Mouse (Mus musculus): ENCODE results near the gene Elmod3. TPM values are rescaled to one million over a fixed set of nuclear protein-coding genes. Genes with fewer than 3 reads are reported as not detected.
"Not testable (repeated sequence)": the region's sequence is repeated elsewhere in the genome, so short reads cannot be mapped to it uniquely, and the experiment has no call there.

The Elmod3 gene
- polyA plus RNA-seq, 1 experiment, result 40.2 TPM

GRCm38 (mm10) chr6:72534035-72534809 lies 64.0 kb downstream of the Elmod3 start:
- H3K4me3 ChIP-seq (ENCODE audit: control insufficient read depth, low read depth, low read length), result no peak overlapping the region
- H3K36me3 ChIP-seq (ENCODE audit: control insufficient read depth, insufficient read depth, low read length), result no peaks in the 10 kb centered on the region
- H3K4me1 ChIP-seq (ENCODE audit: control insufficient read depth, insufficient read depth, low read length), result peaks cover 10% of the 10 kb centered on the region
- peak; percentile 74; the same call in 1 of the 2 replicates for TF ChIP-seq CTCF (IDR thresholded peaks at IDR 0.05; ENCODE audit: control insufficient read depth, insufficient read depth, insufficient replicate concordance, low read depth, low read length)
- TF ChIP-seq POLR2A (IDR thresholded peaks at IDR 0.05; ENCODE audit: control insufficient read depth, low read depth, low read length), result no peak
- no peaks in the 10 kb centered on the region for H3K27me3 ChIP-seq (ENCODE audit: control insufficient read depth, insufficient read depth, low read length)
- H3K27ac ChIP-seq (ENCODE audit: control insufficient read depth, insufficient read depth, low read depth, low read length), result no peak overlapping the region

GRCm38 (mm10) chr6:72533555-72533954 lies 64.7 kb downstream of the Elmod3 start:
- not testable (repeated sequence) for H3K36me3 ChIP-seq (ENCODE audit: control insufficient read depth, insufficient read depth, low read length); H3K27me3 ChIP-seq (ENCODE audit: control insufficient read depth, insufficient read depth, low read length); H3K4me1 ChIP-seq (ENCODE audit: control insufficient read depth, insufficient read depth, low read length); H3K4me3 ChIP-seq (ENCODE audit: control insufficient read depth, low read depth, low read length); H3K27ac ChIP-seq (ENCODE audit: control insufficient read depth, insufficient read depth, low read depth, low read length)

GRCm38 (mm10) chr6:72532580-72532979 lies 65.6 kb downstream of the Elmod3 start:
- no peaks in the 10 kb centered on the region for H3K27me3 ChIP-seq (ENCODE audit: control insufficient read depth, insufficient read depth, low read length)
- H3K4me1 ChIP-seq (ENCODE audit: control insufficient read depth, insufficient read depth, low read length), result peaks cover 3% of the 10 kb centered on the region; the same call in 1 of the 2 replicates
- H3K4me3 ChIP-seq (ENCODE audit: control insufficient read depth, low read depth, low read length), result no peak overlapping the region
- no peaks in the 10 kb centered on the region for H3K36me3 ChIP-seq (ENCODE audit: control insufficient read depth, insufficient read depth, low read length)
- H3K27ac ChIP-seq (ENCODE audit: control insufficient read depth, insufficient read depth, low read depth, low read length), result no peak overlapping the region
- no peak for TF ChIP-seq CTCF (IDR thresholded peaks at IDR 0.05; ENCODE audit: control insufficient read depth, insufficient read depth, insufficient replicate concordance, low read depth, low read length)
- TF ChIP-seq POLR2A (IDR thresholded peaks at IDR 0.05; ENCODE audit: control insufficient read depth, low read depth, low read length), result no peak

- no peak overlapping the region for H3K4me3 ChIP-seq (ENCODE audit: control insufficient read depth, low read depth, low read length)
- TF ChIP-seq CTCF (IDR thresholded peaks at IDR 0.05; ENCODE audit: control insufficient read depth, insufficient read depth, insufficient replicate concordance, low read depth, low read length) (no peak), POLR2A (IDR thresholded peaks at IDR 0.05; ENCODE audit: control insufficient read depth, low read depth, low read length) (0 out of 2 replicates have a peak, but pooled peaks have one; percentile 22)
- H3K36me3 ChIP-seq (ENCODE audit: control insufficient read depth, insufficient read depth, low read length), result no peaks in the 10 kb centered on the region
- no peaks in the 10 kb centered on the region for H3K27me3 ChIP-seq (ENCODE audit: control insufficient read depth, insufficient read depth, low read length)
- H3K27ac ChIP-seq (ENCODE audit: control insufficient read depth, insufficient read depth, low read depth, low read length), result peak overlapping the region; percentile 47
- no peaks in the 10 kb centered on the region for H3K4me1 ChIP-seq (ENCODE audit: control insufficient read depth, insufficient read depth, low read length)
Measured at GRCm38 (mm10) chr6:72528410-72529151, 69.6 kb downstream of the Elmod3 start.

- Histone ChIP-seq H3K27me3 (ENCODE audit: control insufficient read depth, insufficient read depth, low read length) (no peaks in the 10 kb centered on the region), H3K27ac (ENCODE audit: control insufficient read depth, insufficient read depth, low read depth, low read length) (peak overlapping the region; percentile 32; the same call in 1 of the 2 replicates), H3K4me1 (ENCODE audit: control insufficient read depth, insufficient read depth, low read length) (no peaks in the 10 kb centered on the region), H3K4me3 (ENCODE audit: control insufficient read depth, low read depth, low read length) (no peak overlapping the region), H3K36me3 (ENCODE audit: control insufficient read depth, insufficient read depth, low read length) (no peaks in the 10 kb centered on the region)
- TF ChIP-seq CTCF (IDR thresholded peaks at IDR 0.05; ENCODE audit: control insufficient read depth, insufficient read depth, insufficient replicate concordance, low read depth, low read length) (no peak), POLR2A (IDR thresholded peaks at IDR 0.05; ENCODE audit: control insufficient read depth, low read depth, low read length) (no peak)
Measured at GRCm38 (mm10) chr6:72527070-72527469, 71.1 kb downstream of the Elmod3 start.

- Histone ChIP-seq H3K4me3 (ENCODE audit: control insufficient read depth, low read depth, low read length) (no peak overlapping the region), H3K4me1 (ENCODE audit: control insufficient read depth, insufficient read depth, low read length) (peaks cover 17% of the 10 kb centered on the region), H3K36me3 (ENCODE audit: control insufficient read depth, insufficient read depth, low read length) (no peaks in the 10 kb centered on the region), H3K27me3 (ENCODE audit: control insufficient read depth, insufficient read depth, low read length) (no peaks in the 10 kb centered on the region), H3K27ac (ENCODE audit: control insufficient read depth, insufficient read depth, low read depth, low read length) (no peak overlapping the region)
- TF ChIP-seq CTCF (IDR thresholded peaks at IDR 0.05; ENCODE audit: control insufficient read depth, insufficient read depth, insufficient replicate concordance, low read depth, low read length), result no peak
- TF ChIP-seq POLR2A (IDR thresholded peaks at IDR 0.05; ENCODE audit: control insufficient read depth, low read depth, low read length), result no peak
Measured at GRCm38 (mm10) chr6:72524160-72524559, 74.1 kb downstream of the Elmod3 start.

- H3K4me3 ChIP-seq (ENCODE audit: control insufficient read depth, low read depth, low read length), result no peak overlapping the region
- peaks cover 23% of the 10 kb centered on the region for H3K4me1 ChIP-seq (ENCODE audit: control insufficient read depth, insufficient read depth, low read length)
- TF ChIP-seq CTCF (IDR thresholded peaks at IDR 0.05; ENCODE audit: control insufficient read depth, insufficient read depth, insufficient replicate concordance, low read depth, low read length) (no peak), POLR2A (IDR thresholded peaks at IDR 0.05; ENCODE audit: control insufficient read depth, low read depth, low read length) (no peak)
- H3K27me3 ChIP-seq (ENCODE audit: control insufficient read depth, insufficient read depth, low read length), result no peaks in the 10 kb centered on the region
- no peak overlapping the region for H3K27ac ChIP-seq (ENCODE audit: control insufficient read depth, insufficient read depth, low read depth, low read length)
- no peaks in the 10 kb centered on the region for H3K36me3 ChIP-seq (ENCODE audit: control insufficient read depth, insufficient read depth, low read length)
Measured at GRCm38 (mm10) chr6:72523222-72523621, 75.0 kb downstream of the Elmod3 start.
